Mouse (Mus musculus): ENCODE results near the gene Cdkl1. TPM values are rescaled to one million over a fixed set of nuclear protein-coding genes. Genes with fewer than 3 reads are reported as not detected.

Gene Cdkl1
- not detected for polyA plus RNA-seq (2017; shearing (Covaris generic))

GRCm38 (mm10) chr12:69790530-69791505 is at the start of gene Cdkl1:
Gene Cdkl1 (minus strand): TSS chr12:69791267.

DNA sequence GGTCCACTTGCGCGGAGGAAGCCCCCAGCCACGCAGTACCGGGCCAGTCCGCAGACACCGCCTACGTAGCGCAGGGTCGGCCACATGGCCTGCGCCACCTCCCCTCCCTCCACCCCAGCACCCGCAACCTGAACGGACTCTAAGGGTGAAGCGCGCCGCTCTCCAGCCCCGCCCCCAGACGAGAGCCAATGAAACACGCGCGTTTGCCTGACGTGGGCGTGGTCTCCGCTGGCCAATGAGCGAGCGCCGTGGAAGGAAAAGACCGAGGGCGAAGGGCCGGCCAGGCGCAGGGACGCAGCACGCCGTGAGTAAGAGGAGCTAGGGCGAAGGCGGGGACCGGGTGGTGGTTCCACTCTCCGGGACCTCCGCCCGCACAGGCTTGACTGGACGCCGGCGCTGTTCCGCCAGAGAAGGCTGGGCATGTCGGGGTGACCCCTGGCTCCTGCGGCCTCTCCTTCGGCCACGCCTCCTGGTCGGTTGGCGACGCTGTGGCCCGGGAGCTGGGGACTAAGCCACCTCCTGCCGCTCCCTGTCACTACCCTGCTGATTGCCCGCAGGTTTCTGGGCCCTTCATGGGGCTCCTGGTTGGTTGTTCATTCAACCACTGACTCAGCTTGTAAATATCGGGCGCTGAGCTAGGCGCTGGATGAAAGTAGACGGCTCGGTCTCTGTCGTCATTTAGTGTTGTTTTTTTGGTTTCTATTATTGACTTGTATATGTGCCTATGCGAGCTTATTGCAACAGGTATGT is 66.2 kb downstream of the Cdkl1 start, which contains the start of the genes L2hgdh and Atp5s:
L2hgdh (minus strand) TSS at position 163 of the 750 bp plus-strand sequence.
Atp5s (plus strand) TSS at position 240 of the 750 bp plus-strand sequence.

Other genes with a start within 250 kb of the Cdkl1 start
- gene Vcpkmt, start 208.2 kb downstream of the Cdkl1 start, polyA plus RNA-seq (2017; shearing (Covaris generic)), result 1 to 10 TPM; 3.9 to 4.3 TPM
- 10 to 100 TPM; 19.9 to 22.7 TPM for gene Sos2, start 109.4 kb downstream of the Cdkl1 start, polyA plus RNA-seq (2017; shearing (Covaris generic))
- gene L2hgdh, start 66.4 kb downstream of the Cdkl1 start, polyA plus RNA-seq (2017; shearing (Covaris generic)), result 10 to 100 TPM in 1 of 2 experiments, 1 to 10 TPM in 1; 5.4 to 11.4 TPM
- gene Atp5s, start 66.3 kb downstream of the Cdkl1 start, polyA plus RNA-seq (2017; shearing (Covaris generic)), result 10 to 100 TPM; 18.8 to 24.8 TPM
- 1 to 10 TPM; 1.1 to 1.3 TPM for gene Atl1, start 101.3 kb upstream of the Cdkl1 start, polyA plus RNA-seq (2017; shearing (Covaris generic))
- gene Map4k5, start 101.9 kb upstream of the Cdkl1 start, polyA plus RNA-seq (2017; shearing (Covaris generic)), result 10 to 100 TPM in 1 of 2 experiments, 1 to 10 TPM in 1; 5.6 to 10.0 TPM
- 1 to 10 TPM; 7.7 to 9.1 TPM for gene Sav1, start 195.7 kb upstream of the Cdkl1 start, polyA plus RNA-seq (2017; shearing (Covaris generic))

Data from inflammation-experienced regulatory T-cells (primary cell).